Mouse (Mus musculus): ENCODE results near the gene Ildr2. TPM values are rescaled to one million over a fixed set of nuclear protein-coding genes. Genes with fewer than 3 reads are reported as not detected.

Ildr2 gene
- polyA plus RNA-seq, 1 experiment from 2014 or later, result 0.02 TPM

Other genes with a start within 250 kb of the Ildr2 start
- 0.16 TPM in 2 replicates for gene Dusp27, start 126.2 kb upstream of the Ildr2 start, polyA plus RNA-seq (2015; fragmentation: Nextera tagmentation; extraction: Ambion mirVana)
- 0.17 TPM in 1 of 2 replicates, not detected in the other for gene Gpa33, start 123.9 kb upstream of the Ildr2 start, polyA plus RNA-seq (2015; fragmentation: Nextera tagmentation; extraction: Ambion mirVana)
- gene Mael, start 15.4 kb upstream of the Ildr2 start, polyA plus RNA-seq (2015; fragmentation: Nextera tagmentation; extraction: Ambion mirVana), result not detected in 2 replicates
- gene Tada1, start 125.0 kb downstream of the Ildr2 start, polyA plus RNA-seq (2015; fragmentation: Nextera tagmentation; extraction: Ambion mirVana), result 25.7 and 28.9 TPM in 2 replicates
- gene Pogk, start 155.7 kb downstream of the Ildr2 start, polyA plus RNA-seq (2015; fragmentation: Nextera tagmentation; extraction: Ambion mirVana), result 1.2 and 1.4 TPM in 2 replicates
- not detected in 2 replicates for gene Gm4846, start 243.4 kb downstream of the Ildr2 start, polyA plus RNA-seq (2015; fragmentation: Nextera tagmentation; extraction: Ambion mirVana)

Measured in liver, embryonic 13.5 days (tissue).